Mouse (Mus musculus) left cerebral cortex, adult 11 months (tissue): ENCODE results near the gene Homez.

ENCODE experiments used
- DNase-seq: peaks from one replicate; pipeline ENCODE4 v3.0.0; 2022; ENCODE audit warnings: low spot score

Homez gene

DNA sequence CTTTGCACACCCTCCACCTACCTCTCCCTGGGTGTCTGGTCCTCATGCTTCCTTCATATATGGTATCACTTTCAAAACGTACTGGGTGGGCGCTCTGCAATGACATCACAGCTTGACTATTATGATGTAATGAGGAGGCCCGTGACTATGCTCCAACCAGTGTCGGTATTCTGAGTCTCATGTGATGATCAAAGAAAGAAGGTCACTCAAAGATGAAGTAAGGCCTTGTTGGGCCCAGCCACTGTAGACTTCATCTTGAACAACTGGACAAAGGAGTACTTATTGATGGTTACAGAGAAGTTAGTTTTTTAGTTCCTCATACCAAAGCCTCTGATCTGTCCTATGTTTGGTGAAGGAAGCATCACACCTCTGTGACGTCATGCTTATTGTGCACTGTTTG lies at the start of gene Homez:
Homez (minus strand) TSS at position 101 of the 400 bp plus-strand sequence.
- no peak for DNase-seq

DNA sequence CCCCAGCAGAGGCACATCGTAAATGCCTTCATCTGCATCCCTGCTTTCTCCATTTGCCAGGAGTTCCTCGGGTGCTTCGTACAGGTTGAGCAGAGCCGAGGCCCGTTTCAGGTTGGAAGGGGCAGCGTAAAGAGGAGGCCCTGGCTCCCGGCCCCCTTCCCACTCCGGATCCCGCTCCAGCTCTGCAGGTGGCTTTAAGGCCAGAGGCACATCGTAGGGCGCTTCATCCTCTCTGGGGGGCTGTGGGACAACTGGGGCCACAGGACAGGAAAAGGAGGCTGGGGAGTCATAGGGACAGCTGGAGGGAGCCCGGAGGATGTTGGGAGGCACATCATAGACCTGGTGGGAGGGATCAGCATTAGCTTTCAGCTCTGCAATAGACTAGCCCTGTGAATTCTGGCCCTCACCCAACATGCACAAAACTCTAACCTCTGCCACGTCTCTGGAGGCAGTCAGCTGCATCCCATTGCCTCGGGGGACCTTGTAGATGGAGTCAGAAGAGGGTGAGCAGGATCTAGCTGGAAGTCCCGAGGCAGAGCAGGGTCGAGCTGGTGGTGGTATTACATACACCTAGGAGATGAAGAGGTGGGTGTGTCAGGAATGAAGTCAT lies 49.4 kb upstream of the Homez start:
- DNase-seq, result no peak

DNA sequence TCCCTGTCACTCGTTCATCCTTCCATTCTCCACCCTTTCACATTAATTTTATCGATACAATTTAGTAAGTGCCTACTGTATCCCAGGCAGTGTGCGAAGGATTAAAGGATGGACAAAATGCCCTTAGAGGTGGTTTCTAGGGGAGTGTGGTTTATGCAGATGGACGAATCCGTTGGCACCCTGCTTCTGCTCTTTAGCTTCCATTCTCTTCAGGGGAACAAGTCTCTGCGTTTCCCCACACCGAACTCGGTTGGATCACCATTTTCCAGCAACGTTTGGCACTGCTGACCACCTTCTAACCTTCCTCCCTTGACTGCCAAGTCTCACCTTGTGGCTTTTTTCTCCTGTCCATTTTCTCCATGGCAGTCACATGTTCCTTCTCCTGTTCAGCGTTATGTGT lies 42.6 kb upstream of the Homez start:
- DNase-seq, result no peak

DNA sequence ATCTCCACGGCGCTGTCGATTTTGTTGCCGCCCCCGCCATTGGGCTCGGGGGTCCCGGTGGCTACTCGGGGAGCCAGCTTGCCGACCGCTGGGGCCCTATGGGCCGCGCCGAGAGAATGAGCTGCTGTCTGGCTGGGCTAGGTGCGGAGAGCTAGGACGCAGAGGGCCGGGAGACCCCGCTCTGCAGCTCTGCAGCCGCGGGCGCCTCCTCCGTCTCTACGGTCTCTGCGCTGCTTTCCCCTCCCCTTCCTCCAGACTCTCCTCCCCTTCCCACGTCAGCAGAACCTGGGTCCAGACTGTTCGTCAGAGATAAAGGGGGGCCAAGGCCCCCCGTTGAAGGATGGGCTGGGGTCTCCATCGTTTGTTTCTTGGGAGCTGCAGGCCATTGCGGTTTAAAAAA lies 42.1 kb upstream of the Homez start, which contains the start of gene Slc22a17:
Slc22a17 (minus strand) TSS at position 247 of the 400 bp plus-strand sequence.
- peak; percentile 82 for DNase-seq

DNA sequence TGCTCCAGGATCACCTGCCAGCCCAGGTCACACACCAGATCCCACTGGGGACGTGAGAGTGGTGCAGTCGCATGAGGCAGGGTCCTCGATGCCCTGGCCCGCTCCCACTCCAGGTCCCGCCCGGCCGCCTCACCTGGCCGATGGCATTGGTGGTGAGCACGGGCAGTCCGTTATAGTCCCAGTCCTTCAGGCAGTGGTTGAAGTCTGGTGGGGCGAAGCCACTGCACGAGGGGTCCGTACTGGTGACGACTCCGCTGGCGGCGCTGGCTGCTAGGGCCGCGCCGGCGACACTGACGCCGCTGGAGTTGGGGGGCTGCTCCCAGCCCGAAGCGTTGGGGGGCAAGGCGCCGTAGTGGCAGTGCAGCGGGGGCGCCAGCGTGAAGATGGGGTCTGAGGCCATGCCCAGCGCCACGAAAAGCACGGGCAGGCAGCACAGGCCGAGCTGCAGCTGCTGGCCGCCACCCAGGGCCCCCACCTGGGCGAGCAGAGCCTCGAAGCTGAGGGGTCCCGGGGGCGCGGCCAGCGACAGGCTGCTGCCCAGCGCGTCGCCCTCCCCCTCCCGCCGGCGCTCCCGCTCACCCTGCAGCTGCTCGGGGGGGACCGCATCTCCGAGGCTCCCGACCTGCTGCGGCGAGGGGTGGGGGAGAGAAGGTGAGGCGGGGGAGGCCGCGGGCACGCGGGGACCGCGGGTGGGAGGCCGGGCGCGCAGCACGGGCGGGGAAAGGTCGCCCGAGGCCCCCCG lies 41.5 kb upstream of the Homez start:
- no peak for DNase-seq

DNA sequence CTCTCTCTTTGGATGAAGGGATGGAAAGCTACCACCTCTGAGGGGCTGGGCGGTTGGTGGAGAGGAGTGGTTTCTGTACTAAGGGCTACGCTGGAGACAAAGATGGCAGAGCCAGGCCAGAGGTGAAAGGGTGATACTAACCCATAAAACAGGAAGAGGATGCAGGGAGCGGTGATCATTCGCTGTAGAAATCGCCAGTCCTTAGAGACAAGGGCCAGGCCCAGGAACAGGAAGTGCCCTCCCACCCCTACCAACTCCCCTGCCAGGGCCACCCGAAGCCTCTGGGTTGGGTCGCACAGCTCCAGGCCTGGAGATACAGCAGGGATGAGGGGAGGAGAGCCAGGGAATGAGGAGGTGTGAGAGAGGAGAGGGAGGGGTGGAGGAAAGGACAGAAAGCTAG lies 37.9 kb upstream of the Homez start:
- DNase-seq, result no peak

DNA sequence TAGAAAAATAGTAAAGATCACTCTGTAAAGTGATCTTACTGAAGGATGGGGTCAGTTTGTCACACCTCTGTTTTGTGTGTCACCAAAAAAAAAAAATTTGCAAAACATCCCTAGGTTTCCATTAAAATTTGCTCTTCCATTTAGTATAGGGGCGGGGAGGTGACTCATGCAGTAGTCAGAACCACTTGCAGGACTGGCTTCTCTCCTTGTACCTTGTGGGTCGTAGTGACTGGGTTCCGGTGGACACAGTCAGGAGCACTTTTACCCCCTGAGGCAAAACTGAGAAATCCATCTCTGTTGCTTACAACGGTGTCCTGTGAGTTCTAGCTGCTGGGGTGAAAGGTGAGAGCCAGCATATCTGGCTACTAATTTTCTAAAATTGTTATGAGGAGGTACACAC lies 32.9 kb upstream of the Homez start:
- no peak for DNase-seq

DNA sequence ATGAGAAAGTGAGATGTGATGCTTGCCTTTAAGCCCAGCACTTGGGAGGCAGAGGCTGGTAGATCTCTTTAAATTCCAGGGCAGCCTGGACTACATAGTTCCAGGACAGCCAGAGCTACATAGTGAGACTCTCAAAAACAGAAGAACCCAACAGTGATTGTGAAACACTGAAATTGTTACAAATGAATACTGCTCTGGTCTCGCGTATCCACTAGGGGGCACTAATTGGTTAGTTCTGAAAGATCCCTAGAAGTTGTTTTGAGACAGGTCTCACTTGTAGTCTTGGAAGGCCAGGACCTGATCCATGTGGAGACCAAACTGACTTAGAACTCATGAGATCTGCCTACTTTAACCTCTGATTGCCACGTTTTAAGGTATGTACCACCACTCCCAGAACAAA lies 29.6 kb upstream of the Homez start:
- peak; percentile 82 for DNase-seq

DNA sequence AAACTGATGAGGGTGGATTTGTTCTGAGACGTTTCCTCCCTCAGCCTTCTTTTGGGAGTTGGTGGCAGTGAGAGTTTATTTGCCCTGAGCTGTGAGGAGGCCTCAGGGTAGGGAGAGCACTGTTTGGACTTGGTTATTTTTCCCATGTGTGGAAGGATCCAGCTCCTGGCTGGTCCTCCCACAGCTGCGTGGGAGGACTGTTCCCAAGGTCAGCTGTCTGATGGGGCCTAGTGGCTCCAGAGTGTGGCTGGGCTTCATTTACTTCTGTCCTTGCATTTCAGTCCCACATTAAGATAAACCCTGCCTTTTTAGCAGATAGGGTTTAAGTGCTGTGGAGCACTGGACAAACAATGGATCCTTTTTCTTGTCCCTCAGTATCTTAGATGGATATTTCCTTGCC lies 26.7 kb upstream of the Homez start:
- DNase-seq, result no peak

DNA sequence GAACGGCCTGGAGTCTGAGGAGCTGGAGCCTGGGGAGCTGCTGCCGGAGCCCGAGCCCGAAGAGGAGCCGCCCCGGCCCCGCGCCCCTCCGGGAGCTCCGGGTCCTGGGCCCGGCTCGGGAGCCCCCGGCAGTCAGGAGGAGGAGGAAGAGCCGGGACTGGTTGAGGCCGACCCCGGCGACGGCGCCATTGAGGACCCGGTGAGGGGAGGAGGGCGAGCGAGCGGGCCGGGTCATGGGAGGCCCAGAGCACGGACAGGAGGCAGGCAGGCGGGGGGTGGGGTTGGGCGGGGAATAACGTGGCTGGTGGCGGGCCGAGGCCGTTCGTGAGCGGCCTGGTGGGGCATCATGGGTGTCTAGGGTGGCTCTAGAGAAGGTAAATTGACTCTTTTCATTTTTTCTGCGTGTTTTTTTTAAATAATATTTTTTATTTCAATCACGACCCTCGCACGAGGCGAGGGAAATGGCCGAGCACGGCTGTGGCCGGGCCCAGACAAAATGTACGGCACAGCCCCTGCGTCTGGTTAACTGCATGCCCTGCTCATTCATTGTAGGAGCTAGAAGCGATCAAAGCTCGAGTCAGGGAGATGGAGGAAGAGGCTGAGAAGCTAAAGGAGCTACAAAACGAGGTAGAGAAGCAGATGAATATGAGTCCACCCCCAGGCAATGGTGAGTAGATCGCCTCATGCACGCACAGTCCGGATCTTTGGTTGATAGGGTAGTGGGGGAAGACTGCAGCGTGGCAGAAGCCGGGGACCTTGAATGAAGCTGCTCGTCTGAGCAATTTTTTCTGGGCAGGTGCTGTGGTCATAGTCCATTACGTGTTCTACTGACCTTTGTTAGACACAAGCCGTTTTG lies 23.8 kb upstream of the Homez start:
- no peak for DNase-seq

DNA sequence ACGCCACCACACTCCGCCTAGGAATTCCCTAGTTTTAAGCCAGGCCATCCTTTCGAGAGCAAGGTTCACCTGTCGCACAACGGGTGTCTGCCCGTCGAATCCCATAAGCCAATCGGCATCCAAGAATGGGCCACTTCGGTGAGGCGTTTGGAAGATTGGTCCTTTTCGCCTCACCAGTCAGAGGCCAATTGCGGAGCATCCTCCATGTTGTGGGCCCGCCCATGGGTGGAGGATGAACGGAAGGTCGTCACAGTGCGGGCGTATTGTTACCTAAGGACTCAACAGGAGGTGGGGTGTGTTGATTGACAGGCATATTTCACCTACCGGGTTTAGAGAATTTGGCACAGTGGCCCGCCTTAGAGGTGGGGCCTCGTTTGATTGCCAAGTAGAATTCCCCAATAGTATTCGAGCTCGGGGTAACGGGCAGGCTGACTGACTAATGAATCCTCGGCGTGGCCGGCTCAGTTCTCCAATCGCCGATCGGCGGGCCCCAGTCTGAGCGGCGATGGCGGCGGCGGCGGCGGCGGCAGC lies 23.0 kb upstream of the Homez start:
- peak; percentile 100 for DNase-seq

DNA sequence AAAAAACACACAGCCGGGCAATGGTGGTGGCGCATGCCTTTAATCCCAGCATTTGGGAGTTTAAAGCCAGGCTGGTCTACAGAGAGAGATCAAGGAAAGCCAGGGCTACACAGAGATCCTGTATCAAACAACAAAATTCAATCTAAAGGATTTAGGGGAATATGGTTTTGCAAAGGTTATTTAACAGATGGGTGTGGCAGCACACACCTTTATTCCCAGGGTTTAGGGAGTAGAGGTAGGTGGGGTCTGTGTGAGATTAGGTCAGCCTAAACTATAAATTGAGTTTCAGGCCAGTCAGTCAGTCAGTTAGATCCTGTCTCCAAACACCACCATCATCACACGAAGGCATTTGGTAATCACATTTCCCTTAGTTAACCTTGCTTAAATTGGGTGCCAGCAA lies 21.4 kb upstream of the Homez start, which contains the start of gene Pabpn1:
Pabpn1 (plus strand) TSS at position 301 of the 400 bp plus-strand sequence.
- DNase-seq, result no peak

DNA sequence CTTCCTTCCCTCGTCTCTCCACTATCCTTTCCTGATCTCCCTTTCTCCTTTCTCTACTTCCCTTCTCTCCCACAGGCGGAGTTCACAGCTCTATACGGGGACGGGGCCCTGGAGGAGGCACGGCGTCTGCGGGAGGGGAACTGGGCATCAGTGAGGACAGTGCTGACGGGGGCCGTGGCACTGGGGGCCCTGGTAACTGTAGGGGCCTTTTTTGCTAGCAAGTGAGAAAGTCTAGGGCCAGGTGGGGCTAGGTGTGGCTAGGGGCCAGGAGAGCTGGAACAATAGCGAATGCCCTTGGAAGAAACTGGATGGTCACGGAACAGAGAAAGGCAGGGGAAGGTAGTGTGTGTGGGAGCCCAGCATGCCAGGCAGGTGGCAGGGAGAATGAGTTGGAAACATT lies 14.5 kb upstream of the Homez start:
- no peak for DNase-seq

DNA sequence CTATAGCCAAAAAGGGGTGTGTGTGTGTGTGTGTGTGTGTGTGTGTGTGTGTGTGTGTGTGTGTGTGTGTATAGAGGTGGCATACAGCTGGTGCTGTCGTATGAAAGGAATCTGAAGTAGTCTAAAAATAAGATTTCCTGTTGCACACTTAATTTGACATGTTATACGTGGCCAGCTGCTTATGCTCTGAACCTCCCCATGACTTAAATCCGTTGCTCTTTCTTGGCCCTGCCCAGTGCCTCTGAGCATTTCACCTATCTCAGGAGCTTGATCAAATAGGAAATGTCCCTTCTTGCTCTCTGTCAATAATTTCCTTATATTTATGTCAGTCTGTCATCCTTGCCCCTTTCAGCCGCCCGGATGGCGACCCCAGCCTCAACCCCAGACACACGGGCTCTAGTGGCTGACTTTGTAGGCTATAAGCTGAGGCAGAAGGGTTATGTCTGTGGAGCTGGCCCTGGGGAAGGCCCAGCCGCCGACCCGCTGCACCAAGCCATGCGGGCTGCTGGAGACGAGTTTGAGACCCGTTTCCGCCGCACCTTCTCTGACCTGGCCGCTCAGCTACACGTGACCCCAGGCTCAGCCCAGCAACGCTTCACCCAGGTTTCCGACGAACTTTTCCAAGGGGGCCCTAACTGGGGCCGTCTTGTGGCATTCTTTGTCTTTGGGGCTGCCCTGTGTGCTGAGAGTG lies 13.4 kb upstream of the Homez start:
- no peak for DNase-seq

DNA sequence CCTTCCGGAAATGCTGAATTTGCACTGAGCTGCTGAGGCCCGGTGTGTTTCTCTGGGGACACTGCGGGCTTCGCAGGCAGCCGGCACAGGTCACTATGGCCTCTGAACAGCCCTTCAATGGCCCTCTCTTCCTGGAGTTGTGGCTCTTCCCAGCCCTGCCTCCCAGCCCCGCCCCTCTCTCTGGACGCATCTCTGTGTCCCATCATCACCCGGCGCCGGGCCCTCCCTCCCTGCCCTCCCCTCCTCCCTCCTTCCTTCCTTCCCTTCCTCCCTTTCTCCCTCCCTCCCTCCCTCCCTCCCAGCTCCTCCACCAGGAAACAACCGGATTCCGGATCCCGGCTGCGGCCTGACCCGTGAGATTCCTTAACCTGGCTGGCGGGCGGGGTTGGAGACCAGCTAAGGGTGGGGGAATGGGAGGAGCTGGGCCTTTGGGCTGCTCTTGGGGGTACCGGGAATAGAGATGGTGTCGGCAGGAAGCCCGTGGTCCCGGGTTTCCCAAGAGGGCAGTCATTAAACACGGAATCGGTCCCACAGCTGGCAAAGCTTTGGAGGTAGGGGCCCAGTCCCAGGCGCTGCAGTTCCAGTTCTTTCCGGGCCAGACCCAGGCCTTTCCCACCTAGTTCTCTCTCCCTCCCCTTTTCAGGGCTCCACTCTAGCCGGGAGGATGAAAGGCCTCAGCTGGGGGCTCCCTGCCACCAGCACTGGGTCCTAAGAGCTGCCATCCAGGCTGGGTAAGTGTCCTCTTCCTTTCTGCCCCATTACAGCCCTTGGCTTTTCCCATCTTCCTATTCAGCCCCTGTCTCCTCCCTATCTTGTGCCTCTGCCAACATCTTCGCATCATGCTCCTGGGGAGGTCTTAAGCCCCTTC lies 12.6 kb upstream of the Homez start, which contains the start of the genes Bcl2l2 and Gm20521:
Bcl2l2 (plus strand) TSS at position 224 of the 868 bp plus-strand sequence.
Gm20521 (plus strand) TSS at position 288 of the 868 bp plus-strand sequence.
- DNase-seq, result no peak

DNA sequence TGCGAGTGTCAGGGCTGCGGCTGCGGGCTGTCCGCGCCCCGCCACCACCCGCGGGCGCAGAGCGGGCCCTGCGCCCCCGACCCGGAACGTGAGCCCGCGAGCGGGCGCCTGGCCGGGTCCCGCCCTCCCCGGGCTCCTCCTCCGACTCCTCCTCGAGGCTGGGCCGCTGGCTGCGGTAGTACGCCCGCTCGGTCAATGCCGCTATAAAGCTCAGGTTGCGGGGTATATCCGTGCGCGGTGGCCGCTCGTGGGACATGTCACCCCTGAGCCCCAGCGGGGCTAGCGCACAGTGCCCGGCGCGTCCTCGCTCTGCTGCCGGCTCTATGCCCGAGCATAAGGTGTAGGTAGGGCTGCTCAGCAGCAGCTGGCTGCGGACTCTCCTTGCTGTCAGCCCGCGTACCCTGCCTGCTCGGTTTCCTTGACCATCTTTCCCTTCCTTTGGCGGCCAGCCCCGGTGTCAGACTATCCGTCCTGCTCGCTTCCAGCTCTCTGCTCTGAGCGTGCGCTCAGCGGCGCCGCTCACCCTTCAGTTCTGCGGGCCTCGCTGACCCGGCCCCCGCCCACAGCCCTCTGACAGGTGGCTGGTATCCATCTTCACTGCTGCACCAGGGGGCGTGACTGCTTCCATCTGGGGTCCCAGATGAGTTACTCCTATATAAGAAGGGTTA lies 6.4 kb upstream of the Homez start, which contains the start of gene Ppp1r3e:
Ppp1r3e (minus strand) TSS at position 503 of the 668 bp plus-strand sequence.
- DNase-seq, result no peak

DNA sequence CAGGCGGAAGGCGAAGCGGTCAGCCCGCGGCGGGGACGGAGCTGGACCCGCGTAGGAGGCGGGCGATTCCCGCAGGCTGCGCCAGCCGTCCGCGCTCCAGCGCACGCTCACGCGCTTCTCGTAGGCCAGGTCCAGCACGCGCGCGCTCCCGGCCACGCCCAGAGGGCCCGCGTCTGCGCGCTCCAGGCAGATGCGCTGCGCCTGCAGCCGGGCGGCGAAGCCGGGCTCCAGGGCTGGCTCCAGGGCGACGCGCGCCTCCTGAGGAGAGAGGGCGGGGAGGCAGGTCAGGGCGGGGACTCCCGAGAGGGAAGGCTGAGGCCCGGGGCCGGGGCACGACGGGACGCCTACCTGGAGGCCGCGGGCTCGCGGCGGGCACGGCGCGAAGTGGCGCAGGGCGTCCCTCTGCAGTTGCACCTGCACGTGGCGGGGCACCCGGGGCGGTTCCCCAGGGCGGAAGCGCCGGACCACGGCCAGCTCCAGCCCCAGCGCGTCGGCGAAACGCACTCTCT lies 5.8 kb upstream of the Homez start:
- DNase-seq, result peak; percentile 90

DNA sequence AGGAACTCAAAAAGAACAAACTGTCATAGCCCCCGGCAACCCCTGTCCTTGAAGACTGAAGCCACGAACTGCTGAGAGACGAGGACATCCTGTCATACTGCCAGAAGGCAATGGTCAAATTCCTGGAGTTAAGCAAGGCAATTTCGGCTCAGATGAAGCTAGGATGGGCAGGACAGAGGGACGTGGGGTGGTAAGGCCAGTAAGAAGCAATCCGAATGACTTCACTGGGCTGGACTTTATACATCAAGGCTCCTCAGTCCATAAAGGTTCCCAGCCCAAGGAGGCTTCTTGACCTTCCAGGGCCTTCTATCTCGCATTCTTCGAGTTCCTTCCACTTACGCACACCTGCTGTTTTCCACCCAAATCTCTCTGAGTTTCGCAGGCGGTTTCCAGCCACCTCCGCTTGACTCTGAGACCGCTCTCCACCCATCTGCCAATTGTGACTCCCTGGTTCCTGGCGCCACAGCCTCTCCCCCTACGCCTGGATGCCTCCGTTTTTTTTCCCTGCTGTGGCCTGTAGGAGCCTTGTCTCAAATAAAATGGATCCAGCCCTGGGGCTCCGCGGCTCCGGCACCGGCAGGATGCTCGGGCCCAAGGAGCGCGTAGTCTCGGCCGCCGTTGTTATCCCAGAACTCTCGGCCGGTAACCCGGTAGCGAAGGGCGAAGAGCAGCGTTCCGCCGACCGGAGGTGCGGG lies 5.2 kb upstream of the Homez start:
- no peak for DNase-seq

DNA sequence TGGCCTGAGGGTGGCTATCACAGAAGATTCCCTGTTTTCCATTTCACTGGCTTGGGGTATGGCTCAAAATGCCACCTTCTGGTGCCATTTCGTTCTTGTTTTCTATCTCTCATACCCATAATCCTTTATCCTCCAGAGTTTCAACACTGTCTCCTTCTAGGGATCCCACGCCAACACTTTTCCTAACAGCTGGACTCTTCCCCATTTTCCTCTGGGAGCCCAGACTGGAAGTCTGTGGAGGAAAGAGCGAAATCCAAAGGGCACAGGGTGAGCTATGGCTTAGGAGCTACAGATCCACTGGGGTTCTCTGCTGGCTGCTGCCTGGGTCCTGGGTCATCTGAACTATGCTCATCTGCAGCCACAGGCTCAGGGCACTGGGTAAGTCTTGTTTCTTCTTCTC lies 3.4 kb upstream of the Homez start:
- no peak for DNase-seq
